Mouse (Mus musculus): ENCODE measurements around the gene Cyp27a1.

Gene Cyp27a1

GRCm38 (mm10) chr1:74713099-74713858 is at the start of gene Cyp27a1:
Gene Cyp27a1 (plus strand): TSS chr1:74713574.
- DNase-seq (ENCODE audit: low read depth, low spot score), result no peak

DNA sequence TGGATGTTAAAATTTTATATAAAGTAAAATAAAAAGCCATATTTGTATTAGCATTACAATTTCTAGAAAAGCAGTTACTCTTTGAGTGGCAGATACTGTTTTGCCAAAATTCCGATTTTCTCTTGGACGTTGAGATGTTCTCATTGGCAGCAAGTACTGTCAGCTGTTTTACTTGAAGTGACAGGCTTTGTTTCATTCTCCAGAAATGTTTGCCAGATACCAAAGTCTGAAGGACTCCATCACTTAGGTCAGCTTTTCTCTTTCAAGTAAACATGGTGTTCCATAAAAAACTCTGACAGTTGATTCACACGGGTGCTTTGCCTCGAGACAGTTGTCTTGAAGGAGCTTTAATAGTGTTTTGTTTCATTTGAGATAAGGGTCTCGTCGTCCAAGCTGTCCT is 48.2 kb upstream of the Cyp27a1 start:
- no peak for DNase-seq (ENCODE audit: low read depth, low spot score)

DNA sequence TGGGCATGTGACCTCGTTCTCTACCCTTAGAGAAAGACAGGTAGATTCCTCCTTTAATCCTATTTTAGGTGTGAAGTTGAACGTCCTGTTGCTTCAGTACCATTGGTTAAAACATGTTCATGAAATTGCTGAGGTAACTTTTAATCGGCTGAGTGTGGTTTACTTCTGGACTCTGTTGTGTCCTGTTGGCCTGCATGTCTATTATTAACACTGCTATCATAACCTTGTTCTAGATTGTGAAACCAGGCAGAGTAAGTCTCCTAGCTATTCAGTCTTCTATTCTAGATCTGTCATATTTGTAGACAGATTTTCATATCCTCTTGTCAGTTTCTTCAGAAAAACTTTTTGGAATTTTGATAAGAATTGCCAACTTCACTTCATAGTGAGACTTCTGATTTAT is 45.0 kb upstream of the Cyp27a1 start:
- DNase-seq (ENCODE audit: low read depth, low spot score), result no peak

- no peak for DNase-seq (ENCODE audit: low read depth, low spot score)
These were observed 40.6 kb upstream of the Cyp27a1 start for GRCm38 (mm10) chr1:74672731-74673130.

GRCm38 (mm10) chr1:74676863-74677262 is 36.5 kb upstream of the Cyp27a1 start:
- DNase-seq (ENCODE audit: low read depth, low spot score), result no peak

- DNase-seq (ENCODE audit: low read depth, low spot score), result no peak
These were observed 35.5 kb upstream of the Cyp27a1 start for GRCm38 (mm10) chr1:74677843-74678242.

- DNase-seq (ENCODE audit: low read depth, low spot score), result no peak
These were observed 26.2 kb upstream of the Cyp27a1 start for GRCm38 (mm10) chr1:74687131-74687530.

DNA sequence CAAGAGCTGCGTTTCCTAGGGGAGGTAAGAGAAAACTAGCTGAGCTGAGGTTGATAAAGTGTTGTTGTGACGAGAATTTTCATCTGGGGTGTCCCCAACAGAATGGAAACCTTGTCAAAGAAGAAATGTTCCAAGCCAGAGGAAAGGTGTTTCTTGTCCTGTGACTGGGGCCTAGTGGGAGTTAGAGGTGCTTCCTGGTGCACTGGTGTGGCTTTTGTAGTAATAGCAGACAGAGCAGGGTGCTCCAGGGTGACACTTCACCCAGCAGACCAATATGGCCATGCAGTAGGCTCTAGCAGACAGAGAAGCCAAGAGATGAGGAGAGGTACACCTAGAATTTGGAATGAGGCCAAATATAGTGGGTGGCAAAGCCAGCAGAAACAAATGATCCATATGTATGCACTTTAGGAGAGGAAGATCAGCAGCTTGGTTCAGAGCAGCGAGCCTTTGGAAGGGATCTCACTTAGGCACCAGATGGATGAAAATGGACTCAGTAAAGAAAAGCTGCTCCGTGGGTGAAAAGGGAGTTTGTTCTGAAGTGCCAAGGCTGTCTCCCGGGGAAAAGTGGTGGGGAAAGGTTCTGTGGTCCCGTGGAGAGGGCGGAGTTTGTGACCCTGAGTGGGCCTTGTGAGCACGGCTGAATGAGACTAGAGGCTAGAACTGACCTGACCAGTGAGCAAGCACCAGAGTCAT is 19.3 kb upstream of the Cyp27a1 start:
- no peak for DNase-seq (ENCODE audit: low read depth, low spot score)

DNA sequence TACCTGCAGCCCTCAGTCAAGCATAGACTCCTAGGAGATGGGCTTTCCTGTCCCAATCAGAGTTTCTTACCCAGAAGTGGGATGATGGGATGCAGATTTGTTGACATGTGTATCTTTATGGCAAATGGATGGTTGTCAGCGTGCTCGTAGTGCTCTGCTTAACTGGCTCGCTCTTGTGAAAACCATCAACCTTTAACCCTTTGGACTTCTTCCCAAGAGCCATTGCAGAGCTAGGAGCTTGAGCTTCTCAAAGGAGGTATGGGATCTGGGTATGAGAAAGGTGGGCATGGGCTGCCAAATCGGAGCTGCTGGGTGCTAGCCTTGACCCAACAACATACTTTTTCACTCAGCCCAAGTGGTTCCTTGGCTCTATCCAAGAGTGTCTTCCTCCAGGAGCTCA is 17.5 kb upstream of the Cyp27a1 start:
- no peak for DNase-seq (ENCODE audit: low read depth, low spot score)

GRCm38 (mm10) chr1:74697416-74697815 is 16.0 kb upstream of the Cyp27a1 start:
- DNase-seq (ENCODE audit: low read depth, low spot score), result no peak

- DNase-seq (ENCODE audit: low read depth, low spot score), result no peak
These were observed 15.0 kb upstream of the Cyp27a1 start for GRCm38 (mm10) chr1:74698353-74698752.

- DNase-seq (ENCODE audit: low read depth, low spot score), result no peak
These were observed 14.6 kb upstream of the Cyp27a1 start for GRCm38 (mm10) chr1:74698791-74699190.

DNA sequence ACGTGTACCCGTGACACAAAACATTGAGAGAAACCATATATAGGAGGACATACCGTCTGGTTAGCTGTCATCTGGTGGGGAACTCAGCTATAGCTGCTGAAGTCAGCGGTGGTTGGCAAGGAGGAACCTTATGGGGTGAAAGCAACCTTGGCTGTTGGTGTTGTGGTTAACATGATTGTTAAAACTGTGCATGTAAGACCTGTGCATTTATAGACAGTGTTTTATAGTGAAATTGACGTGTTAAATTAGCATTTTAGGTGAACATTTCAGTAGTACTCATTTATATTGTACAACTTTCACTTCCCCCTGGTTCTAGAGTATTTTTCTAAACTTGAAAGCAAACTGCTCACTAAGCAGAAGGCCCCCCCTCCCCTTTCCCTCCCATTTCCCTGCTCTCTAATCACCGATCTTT is 11.2 kb upstream of the Cyp27a1 start:
- no peak for DNase-seq (ENCODE audit: low read depth, low spot score)

GRCm38 (mm10) chr1:74704156-74704555 is 9.2 kb upstream of the Cyp27a1 start:
- no peak for DNase-seq (ENCODE audit: low read depth, low spot score)

- DNase-seq (ENCODE audit: low read depth, low spot score), result no peak
These were observed 8.4 kb upstream of the Cyp27a1 start for GRCm38 (mm10) chr1:74705016-74705415.

DNA sequence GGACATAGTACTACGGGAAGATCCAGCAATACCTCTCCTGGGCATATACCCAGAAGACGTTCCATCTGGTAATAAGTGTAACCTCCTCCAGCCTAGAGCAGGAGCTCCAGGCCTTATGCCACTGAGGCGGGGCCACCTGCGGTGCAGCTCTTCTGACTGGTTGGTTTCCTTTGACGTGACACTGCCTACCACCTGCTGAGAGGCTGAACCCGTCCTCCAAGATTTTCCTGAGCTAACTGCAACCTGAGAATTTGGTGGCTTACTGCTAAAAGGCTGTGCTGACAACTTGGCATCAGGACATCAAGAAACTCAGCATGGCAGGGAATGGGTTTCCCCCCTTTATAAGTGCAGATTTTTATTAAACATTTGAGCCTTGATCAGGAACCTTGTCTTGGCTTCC is 3.8 kb upstream of the Cyp27a1 start:
- no peak for DNase-seq (ENCODE audit: low read depth, low spot score)

DNA sequence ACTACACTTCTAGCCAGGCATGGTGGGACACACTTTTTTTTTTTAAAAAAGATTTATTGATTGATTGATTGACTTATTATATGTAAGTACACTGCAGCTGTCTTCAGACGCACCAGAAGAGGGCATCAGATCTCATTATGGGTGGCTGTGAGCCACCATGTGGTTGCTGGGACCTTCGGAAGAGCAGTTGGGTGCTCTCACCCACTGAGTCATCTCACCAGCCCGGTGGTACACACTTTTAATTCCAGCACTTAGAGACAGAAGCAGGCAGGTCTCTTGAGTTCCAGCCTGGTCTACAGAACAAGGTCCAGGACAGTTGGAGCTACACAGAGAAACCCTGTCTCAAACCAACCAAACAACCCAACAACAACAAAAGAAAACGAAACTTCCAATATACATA is 1.3 kb upstream of the Cyp27a1 start:
- no peak for DNase-seq (ENCODE audit: low read depth, low spot score)

- DNase-seq (ENCODE audit: low read depth, low spot score), result no peak
These were observed 794 bp upstream of the Cyp27a1 start for GRCm38 (mm10) chr1:74712461-74713098.

DNA sequence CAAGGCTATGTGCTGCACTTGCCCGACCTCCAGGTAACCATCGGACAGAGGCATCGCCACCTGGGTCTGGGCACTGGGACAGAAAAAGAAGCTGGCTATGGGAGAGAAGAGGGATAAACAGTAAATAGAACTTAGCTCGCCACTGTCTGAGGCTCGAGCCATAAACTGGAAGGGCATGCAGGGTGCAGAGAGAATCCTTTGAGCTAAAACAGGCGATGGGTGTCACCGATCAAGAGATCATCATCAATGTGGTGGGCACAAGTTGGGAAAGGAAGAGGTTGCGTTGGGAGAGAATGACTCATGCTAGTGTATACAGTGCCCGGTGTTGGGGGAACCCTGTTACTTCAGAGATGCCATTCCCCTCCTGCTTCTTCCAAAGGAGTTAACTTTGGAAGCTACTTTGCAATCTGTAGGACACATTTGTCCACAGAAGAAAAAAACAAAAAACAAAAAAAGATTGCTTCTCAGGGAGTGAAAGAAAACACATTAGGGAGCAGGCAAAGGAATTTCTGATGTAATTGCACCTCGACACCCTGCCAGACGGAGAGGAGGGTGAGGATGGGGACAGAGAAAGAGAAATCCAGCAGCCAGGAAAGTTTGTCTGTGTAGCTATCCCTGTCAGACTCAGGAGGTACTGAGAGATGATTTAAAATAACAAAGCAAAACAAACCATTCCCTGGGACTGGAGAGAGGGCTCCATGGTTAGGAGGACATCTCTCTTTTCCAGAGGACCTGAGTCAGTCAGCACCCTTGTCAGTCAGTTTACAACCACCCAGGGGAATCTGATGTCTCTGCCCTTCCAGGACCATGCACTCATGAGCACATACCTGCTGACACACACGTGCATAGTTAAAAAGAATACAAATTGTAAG is 721 bp downstream of the Cyp27a1 start:
- DNase-seq (ENCODE audit: low read depth, low spot score), result no peak

GRCm38 (mm10) chr1:74714967-74715366 is 1.6 kb downstream of the Cyp27a1 start:
- DNase-seq (ENCODE audit: low read depth, low spot score), result no peak

DNA sequence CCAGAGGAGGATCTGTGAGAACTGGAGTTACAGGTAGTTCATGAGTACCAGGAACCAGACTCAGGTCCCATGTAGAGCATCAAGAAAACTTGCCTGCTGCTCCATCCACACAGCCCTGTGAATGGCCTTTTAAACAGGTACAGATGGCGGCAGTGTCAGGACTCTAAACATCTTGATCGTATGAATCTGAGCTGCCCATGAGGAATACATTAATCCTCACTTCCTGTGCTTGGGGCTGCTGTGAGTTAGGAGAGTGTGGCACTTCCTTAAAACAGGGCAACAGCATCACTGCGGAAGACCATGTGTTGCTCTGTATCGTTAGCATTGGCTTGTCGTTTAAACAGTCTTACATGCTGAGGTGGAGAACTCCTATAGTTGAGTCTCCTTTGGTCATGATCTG is 2.1 kb downstream of the Cyp27a1 start:
- DNase-seq (ENCODE audit: low read depth, low spot score), result no peak

GRCm38 (mm10) chr1:74715886-74716285 is 2.5 kb downstream of the Cyp27a1 start:
- DNase-seq (ENCODE audit: low read depth, low spot score), result no peak
